Mouse (Mus musculus) MEL (cell line): Measurements from ENCODE around the gene 9430038I01Rik. TPM values are rescaled to one million over a fixed set of nuclear protein-coding genes. Genes with fewer than 3 reads are reported as not detected.

Source experiments
- DNase-seq: peaks from one replicate; pipeline ENCODE4 v3.0.0; 2011; ENCODE audit warnings: low read depth, low spot score
- H3K27ac ChIP-seq: 2 replicates; pipeline ENCODE4 v1.5.1; 2012; ENCODE audit warnings: low read depth, mild to moderate bottlenecking, control low read depth, low read length, moderate library complexity; ENCODE audit not compliant: control insufficient read depth
- H3K27me3 ChIP-seq, 2 experiments: fragments of 150-350 bp in 1 of 2; sonication (generic) in 1 of 2; 2 replicates each; pipeline ENCODE4 v1.6.1; 2012; ENCODE audit warnings: low read length in 2 of 2, mild to moderate bottlenecking in 2 of 2, improper control_type of control experiment in 1 of 2, moderate library complexity in 1 of 2; ENCODE audit not compliant: insufficient read depth in 2 of 2, control insufficient read depth in 1 of 2
- H3K36me3 ChIP-seq, 2 experiments: 2 replicates each; pipeline ENCODE4 v1.6.1; 2012 to 2014; ENCODE audit warnings: low read length in 2 of 2, improper control_type of control experiment in 1 of 2, inconsistent platforms in 1 of 2, mild to moderate bottlenecking in 1 of 2; ENCODE audit not compliant: insufficient read depth in 2 of 2, control insufficient read depth in 1 of 2
- H3K4me1 ChIP-seq, 2 experiments: fragments of 150-350 bp in 1 of 2; sonication (generic) in 1 of 2; 2 replicates each; pipeline ENCODE4 v1.6.1; 2012; ENCODE audit warnings: low read length in 2 of 2, improper control_type of control experiment in 1 of 2, mild to moderate bottlenecking in 1 of 2; ENCODE audit not compliant: insufficient read depth in 2 of 2, control insufficient read depth in 1 of 2
- H3K4me3 ChIP-seq, 2 experiments: fragments of 150-350 bp in 1 of 2; sonication (generic) in 1 of 2; 2 replicates each; pipeline ENCODE4 v1.5.1; 2012; ENCODE audit warnings: low read depth in 2 of 2, low read length in 2 of 2, mild to moderate bottlenecking in 2 of 2, moderate library complexity in 2 of 2, control low read depth in 1 of 2, improper control_type of control experiment in 1 of 2; ENCODE audit not compliant: control insufficient read depth in 1 of 2, insufficient read depth in 1 of 2
- H3K79me2 ChIP-seq: 2 replicates; pipeline ENCODE4 v1.6.1; 2012; ENCODE audit warnings: mild to moderate bottlenecking, low read length, moderate library complexity; ENCODE audit not compliant: control insufficient read depth, poor library complexity, insufficient read depth
- H3K9ac ChIP-seq: 2 replicates; pipeline ENCODE4 v1.6.1; 2012; ENCODE audit warnings: low read depth, mild to moderate bottlenecking, control low read depth, low read length, moderate library complexity; ENCODE audit not compliant: control insufficient read depth, poor library complexity, severe bottlenecking
- H3K9me3 ChIP-seq: fragments of 150-350 bp; sonication (generic); replicated peaks from 2 replicates; pipeline ENCODE4 v1.6.1; 2012; ENCODE audit warnings: mild to moderate bottlenecking, low read length, improper control_type of control experiment, moderate library complexity; ENCODE audit not compliant: insufficient read depth
- BHLHE40 ChIP-seq: IDR thresholded peaks from 2 replicates; pipeline ENCODE4 v1.6.1; 2012; ENCODE audit warnings: low read depth, mild to moderate bottlenecking, inconsistent platforms, low read length, improper control_type of control experiment, borderline replicate concordance
- CHD2 ChIP-seq: IDR thresholded peaks from 2 replicates; pipeline ENCODE4 v1.6.1; 2011; ENCODE audit warnings: low read length, improper control_type of control experiment
- CTCF ChIP-seq, 3 experiments: IDR thresholded peaks in 2 of 3; conservative IDR thresholded peaks in 1 of 3; 2 replicates each; pipeline ENCODE4 v1.5.1; 2011 to 2012; ENCODE audit warnings: low read length in 3 of 3, low read depth in 2 of 3, mild to moderate bottlenecking in 2 of 3, improper control_type of control experiment in 1 of 3, inconsistent platforms in 1 of 3, mixed read lengths in 1 of 3, moderate library complexity in 1 of 3; ENCODE audit not compliant: control insufficient read depth in 1 of 3, insufficient read depth in 1 of 3, poor library complexity in 1 of 3, severe bottlenecking in 1 of 3
- E2F4 ChIP-seq: IDR thresholded peaks from 2 replicates; pipeline ENCODE4 v1.6.1; 2011; ENCODE audit warnings: low read depth, low read length, improper control_type of control experiment, borderline replicate concordance
- EP300 ChIP-seq, 2 experiments: IDR thresholded peaks; 2 replicates each; pipeline ENCODE4 v1.6.1; 2011; ENCODE audit warnings: improper control_type of control experiment in 2 of 2, low read length in 2 of 2, low read depth in 1 of 2, mild to moderate bottlenecking in 1 of 2
- HCFC1 ChIP-seq: IDR thresholded peaks from 2 replicates; pipeline ENCODE4 v1.6.1; 2012; ENCODE audit warnings: low read depth, mild to moderate bottlenecking, inconsistent platforms, low read length, improper control_type of control experiment, moderate library complexity
- MAX ChIP-seq: IDR thresholded peaks from 2 replicates; pipeline ENCODE4 v1.6.1; 2011; ENCODE audit warnings: low read length, improper control_type of control experiment
- MAZ ChIP-seq: IDR thresholded peaks from 2 replicates; pipeline ENCODE4 v1.6.1; 2012; ENCODE audit warnings: low read depth, mild to moderate bottlenecking, inconsistent platforms, low read length, improper control_type of control experiment
- MYB ChIP-seq: IDR thresholded peaks from 2 replicates; pipeline ENCODE4 v1.6.1; 2011; ENCODE audit warnings: mild to moderate bottlenecking, low read depth, low read length, improper control_type of control experiment
- NELFE ChIP-seq: IDR thresholded peaks from 2 replicates; pipeline ENCODE4 v1.6.1; 2011; ENCODE audit warnings: low read depth, low read length, improper control_type of control experiment
- POLR2A ChIP-seq, 2 experiments: IDR thresholded peaks; 2 replicates each; pipeline ENCODE4 v1.6.1; 2011 to 2012; ENCODE audit warnings: low read length in 2 of 2, mild to moderate bottlenecking in 2 of 2, control low read depth in 1 of 2, improper control_type of control experiment in 1 of 2, low read depth in 1 of 2, moderate library complexity in 1 of 2; ENCODE audit not compliant: control insufficient read depth in 1 of 2, insufficient read depth in 1 of 2, poor library complexity in 1 of 2
- POLR2AphosphoS5 ChIP-seq: IDR thresholded peaks from 2 replicates; pipeline ENCODE4 v1.6.1; 2012; ENCODE audit warnings: low read depth, borderline replicate concordance, mild to moderate bottlenecking, inconsistent platforms, low read length, moderate library complexity, mixed read lengths
- RAD21 ChIP-seq: IDR thresholded peaks from 2 replicates; pipeline ENCODE4 v1.6.1; 2011; ENCODE audit warnings: mild to moderate bottlenecking, low read depth, low read length, improper control_type of control experiment
- SIN3A ChIP-seq: IDR thresholded peaks from 2 replicates; pipeline ENCODE4 v1.6.1; 2012; ENCODE audit warnings: low read length, improper control_type of control experiment, inconsistent platforms
- SMC3 ChIP-seq: IDR thresholded peaks from 2 replicates; pipeline ENCODE4 v1.6.1; 2011; ENCODE audit warnings: low read depth, low read length, improper control_type of control experiment
- TAL1 ChIP-seq: IDR thresholded peaks from 2 replicates; pipeline ENCODE4 v1.6.1; 2012; ENCODE audit warnings: mild to moderate bottlenecking, inconsistent platforms, low read length, moderate library complexity, mixed read lengths
- USF1 ChIP-seq: IDR thresholded peaks from 2 replicates; pipeline ENCODE4 v1.6.1; 2014; ENCODE audit warnings: low read depth, mild to moderate bottlenecking, inconsistent platforms, low read length, improper control_type of control experiment, moderate library complexity
- ZC3H11A ChIP-seq: IDR thresholded peaks from 2 replicates; pipeline ENCODE4 v1.6.1; 2012; ENCODE audit warnings: low read depth, mild to moderate bottlenecking, inconsistent platforms, low read length, improper control_type of control experiment
- ZNF384 ChIP-seq: IDR thresholded peaks from 2 replicates; pipeline ENCODE4 v1.6.1; 2012; ENCODE audit warnings: low read depth, mild to moderate bottlenecking, inconsistent platforms, low read length, improper control_type of control experiment
- polyA plus RNA-seq, 2 experiments: library from polyadenylated mRNA; stranded (reverse) in 1 of 2; unstranded in 1 of 2; fragments of >175 nt in 1 of 2; fragments of >200 nt in 1 of 2; gene quantifications; 2 replicates each; pipeline versions ENCODE4 v1.2.1 to v1.2.4; 2012; ENCODE audit warnings: low replicate concordance in 2 of 2, low read depth in 1 of 2; ENCODE audit not compliant: insufficient read length in 2 of 2, insufficient read depth in 1 of 2, missing spikeins in 1 of 2
- total RNA-seq: library from RNA; depleted of rRNA; stranded (reverse); fragments of 300-350 nt; gene quantifications from 2 replicates; pipeline ENCODE4 v1.2.3, GENCODE M21; 2012

Gene 9430038I01Rik
- total and polyA plus RNA-seq, 3 experiments = 19.0 to 24.5 TPM; not detected in 1

DNA sequence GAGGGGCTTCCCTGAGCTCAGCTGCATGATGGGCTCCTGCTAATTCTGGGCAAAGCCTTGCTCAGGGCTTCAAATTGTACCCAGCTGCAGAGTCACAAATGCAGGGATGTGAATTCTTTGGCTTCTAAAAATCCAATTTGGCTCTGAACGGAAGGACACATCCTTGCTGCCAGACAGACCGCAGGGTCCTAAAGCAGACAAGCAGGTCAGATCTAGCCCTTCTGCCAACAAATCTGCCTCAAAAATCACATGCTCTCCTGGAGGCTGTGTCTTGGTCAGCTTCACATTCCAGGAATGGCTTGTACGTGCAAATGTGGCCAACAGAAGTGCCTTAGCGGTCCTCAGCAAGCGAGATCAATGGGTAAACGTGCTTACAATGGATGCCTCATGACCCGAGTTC is 46.0 kb downstream of the 9430038I01Rik start:
- Histone ChIP-seq H3K27me3 (no peaks in the 10 kb centered on the region; a peak in 1 of 4 replicates), H3K4me3 (no peak overlapping the region), H3K79me2 (no peaks in the 10 kb centered on the region), H3K36me3 (no peaks in the 10 kb centered on the region), H3K27ac (no peak overlapping the region), H3K9ac (no peak overlapping the region), H3K9me3 (no peaks in the 10 kb centered on the region), H3K4me1 (no peaks in the 10 kb centered on the region)
- DNase-seq = no peak
- TF ChIP-seq POLR2AphosphoS5 = no peak
- no peak for TF ChIP-seq CTCF (IDR thresholded peaks at IDR 0.05 in 2 of 3, conservative IDR thresholded peaks at IDR 0.05 in 1 of 3; ENCODE audit: control insufficient read depth in 1 of 3, insufficient read depth in 1 of 3, low read depth in 2 of 3, low read length in 3 of 3, poor library complexity in 1 of 3, severe bottlenecking in 1 of 3)
- no peak for TF ChIP-seq E2F4
- no peak for TF ChIP-seq SMC3
- no peak for TF ChIP-seq ZNF384
- TF ChIP-seq EP300 (IDR thresholded peaks at IDR 0.05; ENCODE audit: low read depth in 1 of 2, low read length in 2 of 2) = no peak
- TF ChIP-seq MAZ = no peak

GRCm38 (mm10) chr7:137346860-137347259 is 63.7 kb downstream of the 9430038I01Rik start:
- TF ChIP-seq CHD2 = no peak
- TF ChIP-seq MYB = no peak
- TF ChIP-seq MAX = no peak
- no peak for TF ChIP-seq USF1
- TF ChIP-seq ZC3H11A = no peak
- TF ChIP-seq POLR2A (IDR thresholded peaks at IDR 0.05; ENCODE audit: control insufficient read depth in 1 of 2, insufficient read depth in 1 of 2, low read depth in 1 of 2, low read length in 2 of 2, poor library complexity in 1 of 2) = no peak
- TF ChIP-seq NELFE = no peak
- TF ChIP-seq SIN3A = no peak
- no peak for TF ChIP-seq TAL1
- TF ChIP-seq HCFC1 = no peak
- no peak for TF ChIP-seq RAD21
- TF ChIP-seq BHLHE40 = no peak
- TF ChIP-seq, all 39 proteins: peak for 0
- Histone ChIP-seq H3K9me3 (no peaks in the 10 kb centered on the region), H3K27me3 (no peaks in the 10 kb centered on the region), H3K79me2 (no peaks in the 10 kb centered on the region), H3K36me3 (no peaks in the 10 kb centered on the region), H3K4me1 (no peaks in the 10 kb centered on the region), H3K27ac (no peak overlapping the region), H3K4me3 (no peak overlapping the region), H3K9ac (no peak overlapping the region)
- DNase-seq = no peak
